Mouse (Mus musculus): ENCODE data around the gene Draxin. TPM values are rescaled to one million over a fixed set of nuclear protein-coding genes. Genes with fewer than 3 reads are reported as not detected.

The Draxin gene
- total and polyA plus RNA-seq, 3 experiments = 0.04 TPM; not detected in 2

DNA sequence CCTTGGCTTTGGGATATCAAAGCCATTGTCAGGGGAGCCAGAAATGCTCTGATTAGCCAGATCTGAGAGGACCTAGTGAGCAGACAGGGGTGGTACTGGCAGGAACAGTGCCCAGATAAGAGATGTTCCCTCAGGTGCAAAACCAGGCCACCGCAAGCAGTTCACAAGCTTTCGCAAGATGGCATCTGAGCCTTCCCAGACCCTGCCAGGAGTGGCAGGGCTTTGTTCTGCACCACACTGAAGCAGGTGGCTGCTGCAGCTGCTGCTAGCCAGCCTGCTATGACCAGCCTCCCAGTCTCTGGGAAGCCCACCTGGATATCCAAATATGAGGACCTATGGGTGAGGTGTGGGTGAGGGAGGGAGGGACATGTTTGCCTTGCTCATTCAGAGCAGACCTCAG, 32.6 kb downstream of the Draxin start:
- in situ Hi-C loops (cut with MboI; ENCODE audit: low pct_ligation_motif_present, low pct_unique_long_range_greater_than_20kb, low sequenced_read_pairs) = no loop called here
- H3K4me3 ChIP-seq (replicated peaks in 1 of 3; ENCODE audit: low read depth in 2 of 3, low read length in 2 of 3, poor library complexity in 1 of 3) = no peak overlapping the region
- no peaks in the 10 kb centered on the region for H3K79me2 ChIP-seq (replicated peaks; ENCODE audit: control insufficient read depth, extremely low read depth, insufficient read depth, poor library complexity, severe bottlenecking)
- no peaks in the 10 kb centered on the region for H3K36me3 ChIP-seq (replicated peaks in 1 of 2; ENCODE audit: control insufficient read depth in 1 of 2, insufficient read depth in 1 of 2, low read length in 1 of 2)
- no peaks in the 10 kb centered on the region for H3K4me1 ChIP-seq (ENCODE audit: control insufficient read depth in 1 of 2, insufficient read depth in 2 of 2)
- no peak for DNase-seq (ENCODE audit: extremely low read depth)
- TF ChIP-seq POLR2AphosphoS2 (IDR thresholded peaks at IDR 0.05; ENCODE audit: low read depth, low read length) (no peak), TBP (conservative IDR thresholded peaks at IDR 0.05; ENCODE audit: low read depth, low read length) (no peak), ZNF384 (IDR thresholded peaks at IDR 0.05; ENCODE audit: low read depth, low read length) (no peak), JUND (conservative IDR thresholded peaks at IDR 0.05; ENCODE audit: low read depth, low read length) (no peak), E2F4 (IDR thresholded peaks at IDR 0.05; ENCODE audit: insufficient replicate concordance, low read depth, low read length) (no peak)
- no peak overlapping the region for H3K4me2 ChIP-seq (ENCODE audit: insufficient read depth, low read depth, poor library complexity, severe bottlenecking)
- peaks cover 80% of the 10 kb centered on the region for H3K27me3 ChIP-seq (replicated peaks)
- no peak overlapping the region for H3K27ac ChIP-seq (ENCODE audit: insufficient read depth, low read depth)
- dilution Hi-C loops (cut with MboI; ENCODE audit: extremely low pct_ligation_motif_present, extremely low pct_unique_long_range_greater_than_20kb, low sequenced_read_pairs) = no loop called here
- H3K9me3 ChIP-seq (replicated peaks; ENCODE audit: low read length) = no peaks in the 10 kb centered on the region
- H3K9ac ChIP-seq (ENCODE audit: insufficient read depth, low read depth) = no peak overlapping the region

DNA sequence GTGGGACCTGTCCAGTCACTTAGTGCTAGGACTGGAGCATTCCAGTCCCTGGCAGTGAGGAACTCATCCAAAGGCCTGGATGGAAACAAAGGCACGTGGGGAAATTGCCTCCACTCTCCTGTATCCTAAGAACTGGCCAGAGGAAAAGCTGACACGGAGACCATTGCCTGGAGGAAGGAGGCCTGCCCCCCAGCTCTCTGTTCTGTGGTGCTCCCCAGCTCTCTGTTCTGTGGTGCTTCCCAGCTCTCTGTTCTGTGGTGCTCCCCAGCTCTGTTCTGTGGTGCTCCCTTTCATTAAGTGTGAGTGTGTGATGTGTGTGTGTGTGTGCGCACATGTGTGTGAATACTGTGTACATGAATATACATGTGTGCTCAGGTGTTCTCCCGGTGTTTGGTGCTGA, 35.4 kb downstream of the Draxin start:
- DNase-seq (ENCODE audit: extremely low read depth) = no peak
- Histone ChIP-seq H3K27me3 (replicated peaks) (peaks cover 53% of the 10 kb centered on the region), H3K9ac (ENCODE audit: insufficient read depth, low read depth) (no peak overlapping the region), H3K4me1 (ENCODE audit: control insufficient read depth in 1 of 2, insufficient read depth in 2 of 2) (no peaks in the 10 kb centered on the region), H3K4me3 (replicated peaks in 1 of 3; ENCODE audit: low read depth in 2 of 3, low read length in 2 of 3, poor library complexity in 1 of 3) (no peak overlapping the region), H3K27ac (ENCODE audit: insufficient read depth, low read depth) (no peak overlapping the region), H3K4me2 (ENCODE audit: insufficient read depth, low read depth, poor library complexity, severe bottlenecking) (no peak overlapping the region), H3K79me2 (replicated peaks; ENCODE audit: control insufficient read depth, extremely low read depth, insufficient read depth, poor library complexity, severe bottlenecking) (no peaks in the 10 kb centered on the region), H3K36me3 (replicated peaks in 1 of 2; ENCODE audit: control insufficient read depth in 1 of 2, insufficient read depth in 1 of 2, low read length in 1 of 2) (no peaks in the 10 kb centered on the region), H3K9me3 (replicated peaks; ENCODE audit: low read length) (no peaks in the 10 kb centered on the region)
- TF ChIP-seq USF1 (IDR thresholded peaks at IDR 0.05; ENCODE audit: low read depth, low read length) (no peak), MAX (IDR thresholded peaks at IDR 0.05; ENCODE audit: low read length) (no peak)
- dilution Hi-C loops (cut with MboI; ENCODE audit: extremely low pct_ligation_motif_present, extremely low pct_unique_long_range_greater_than_20kb, low sequenced_read_pairs) (no loop called here), in situ Hi-C loops (cut with MboI; ENCODE audit: low pct_ligation_motif_present, low pct_unique_long_range_greater_than_20kb, low sequenced_read_pairs) (no loop called here)

DNA sequence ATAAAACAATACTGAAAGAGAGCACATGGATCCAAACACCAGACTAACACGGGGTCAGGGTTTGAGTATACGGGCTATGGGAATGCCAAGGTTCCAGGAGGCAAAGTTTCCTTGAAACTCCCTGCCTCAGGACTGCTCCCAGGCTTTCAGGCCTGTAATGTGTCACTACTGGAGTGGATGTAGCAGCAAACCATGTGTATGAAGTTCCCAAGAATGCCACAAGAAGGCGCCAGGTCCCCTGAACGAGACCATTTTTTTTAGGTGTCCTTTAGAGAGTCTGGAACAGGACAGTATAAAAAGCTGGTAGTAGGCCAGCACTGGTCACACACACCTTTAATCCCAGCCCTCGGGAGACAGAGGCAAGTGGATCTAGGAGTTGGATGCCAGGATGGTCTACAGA, 36.3 kb downstream of the Draxin start:
- Histone ChIP-seq H3K4me1 (ENCODE audit: control insufficient read depth in 1 of 2, insufficient read depth in 2 of 2) (no peaks in the 10 kb centered on the region), H3K79me2 (replicated peaks; ENCODE audit: control insufficient read depth, extremely low read depth, insufficient read depth, poor library complexity, severe bottlenecking) (no peaks in the 10 kb centered on the region), H3K4me2 (ENCODE audit: insufficient read depth, low read depth, poor library complexity, severe bottlenecking) (no peak overlapping the region), H3K27ac (ENCODE audit: insufficient read depth, low read depth) (no peak overlapping the region), H3K9me3 (replicated peaks; ENCODE audit: low read length) (no peaks in the 10 kb centered on the region), H3K9ac (ENCODE audit: insufficient read depth, low read depth) (no peak overlapping the region), H3K27me3 (replicated peaks) (peaks cover 44% of the 10 kb centered on the region), H3K36me3 (replicated peaks in 1 of 2; ENCODE audit: control insufficient read depth in 1 of 2, insufficient read depth in 1 of 2, low read length in 1 of 2) (no peaks in the 10 kb centered on the region), H3K4me3 (replicated peaks in 1 of 3; ENCODE audit: low read depth in 2 of 3, low read length in 2 of 3, poor library complexity in 1 of 3) (no peak overlapping the region)
- in situ Hi-C loops (cut with MboI; ENCODE audit: low pct_ligation_motif_present, low pct_unique_long_range_greater_than_20kb, low sequenced_read_pairs) (no loop called here), dilution Hi-C loops (cut with MboI; ENCODE audit: extremely low pct_ligation_motif_present, extremely low pct_unique_long_range_greater_than_20kb, low sequenced_read_pairs) (no loop called here)
- no peak for DNase-seq (ENCODE audit: extremely low read depth)
- peak in 1 of 2 experiments; percentile 38; a peak in 1 of 4 replicates for TF ChIP-seq CTCF (conservative IDR thresholded peaks at IDR 0.05 in 1 of 2, IDR thresholded peaks at IDR 0.05 in 1 of 2; ENCODE audit: low read depth in 2 of 2, low read length in 2 of 2)
- TF ChIP-seq MAFK (IDR thresholded peaks at IDR 0.05; ENCODE audit: insufficient replicate concordance, low read length) = no peak
- TF ChIP-seq ZNF384 (IDR thresholded peaks at IDR 0.05; ENCODE audit: low read depth, low read length) = peak; percentile 39; the same call in 1 of the 2 replicates
